Mouse (Mus musculus) c-Kit-positive CD71-positive TER-119-positive erythroid progenitor cells, embryonic 14.5 days (primary cell): ENCODE data around the gene Lingo2.

Experiments
- DNase-seq: peaks from one replicate; pipeline ENCODE4 v3.0.0-alpha.2; 2013; ENCODE audit warnings: low spot score

The Lingo2 gene

GRCm38 (mm10) chr4:36951150-36951954 is at the start of gene Lingo2:
Lingo2 (minus strand) TSS chr4:36951747.
- no peak for DNase-seq

GRCm38 (mm10) chr4:36973358-36973757 is 21.8 kb upstream of the Lingo2 start:
- no peak for DNase-seq

- DNase-seq: no peak
Measured at GRCm38 (mm10) chr4:36952431-36953429, 1.2 kb upstream of the Lingo2 start.

- DNase-seq: no peak
Measured at GRCm38 (mm10) chr4:36951955-36952215, 338 bp upstream of the Lingo2 start.

GRCm38 (mm10) chr4:36950790-36951149 is 777 bp downstream of the Lingo2 start:
- DNase-seq: no peak

GRCm38 (mm10) chr4:36950021-36950751 is 1.4 kb downstream of the Lingo2 start:
- no peak for DNase-seq

GRCm38 (mm10) chr4:36890810-36891209 is 60.7 kb downstream of the Lingo2 start:
- DNase-seq: no peak

GRCm38 (mm10) chr4:36890365-36890764 is 61.2 kb downstream of the Lingo2 start:
- DNase-seq: no peak

GRCm38 (mm10) chr4:36874781-36875180 is 76.8 kb downstream of the Lingo2 start:
- DNase-seq: no peak

GRCm38 (mm10) chr4:36824982-36825381 is 126.6 kb downstream of the Lingo2 start:
- DNase-seq: no peak

- DNase-seq: no peak
Measured at GRCm38 (mm10) chr4:36821914-36822313, 129.6 kb downstream of the Lingo2 start.

- no peak for DNase-seq
Measured at GRCm38 (mm10) chr4:36775088-36775487, 176.5 kb downstream of the Lingo2 start.

GRCm38 (mm10) chr4:36730691-36731090 is 220.9 kb downstream of the Lingo2 start:
- DNase-seq: no peak

- no peak for DNase-seq
Measured at GRCm38 (mm10) chr4:36716411-36716810, 235.1 kb downstream of the Lingo2 start.

GRCm38 (mm10) chr4:36698888-36699287 is 252.7 kb downstream of the Lingo2 start:
- DNase-seq: no peak

- DNase-seq: peak; percentile 16
Measured at GRCm38 (mm10) chr4:36696810-36697209, 254.7 kb downstream of the Lingo2 start.

GRCm38 (mm10) chr4:36659920-36660319 is 291.6 kb downstream of the Lingo2 start:
- DNase-seq: no peak

- no peak for DNase-seq
Measured at GRCm38 (mm10) chr4:36647753-36648152, 303.8 kb downstream of the Lingo2 start.

GRCm38 (mm10) chr4:36635666-36636065 is 315.9 kb downstream of the Lingo2 start:
- no peak for DNase-seq

GRCm38 (mm10) chr4:36576801-36577200 is 374.7 kb downstream of the Lingo2 start:
- no peak for DNase-seq

GRCm38 (mm10) chr4:36576256-36576655 is 375.3 kb downstream of the Lingo2 start:
- DNase-seq: no peak

GRCm38 (mm10) chr4:36566544-36566943 is 385.0 kb downstream of the Lingo2 start:
- DNase-seq: no peak
